Mouse (Mus musculus) kidney, postnatal 0 days (tissue): ENCODE results near the gene Gm19684. TPM values are rescaled to one million over a fixed set of nuclear protein-coding genes. Genes with fewer than 3 reads are reported as not detected.
"Not testable (repeated sequence)": the region's sequence is repeated elsewhere in the genome, so short reads cannot be mapped to it uniquely, and the experiment has no call there.

ENCODE experiments used
- ATAC-seq: fragments of 200-750 bp; cut with Nextera tagmentation; replicated peaks from 2 replicates; pipeline ENCODE4 v1.8.0; 2017; ENCODE audit warnings: low read depth, moderate number of reproducible peaks, moderate TSS enrichment, moderate library complexity; ENCODE audit not compliant: low FRiP score
- DNase-seq: peaks from one replicate; pipeline ENCODE4 v3.0.0-alpha.2; 2016; ENCODE audit warnings: low spot score
- H3K27ac ChIP-seq: fragments of 300-500 bp; sonication (generic); 2 replicates; pipeline ENCODE4 v1.5.1; 2014; ENCODE audit warnings: mild to moderate bottlenecking
- H3K27me3 ChIP-seq: fragments of 300-500 bp; sonication (generic); 2 replicates; pipeline ENCODE4 v1.6.1; 2014; ENCODE audit warnings: low read length, mixed read lengths; ENCODE audit not compliant: insufficient read depth
- H3K36me3 ChIP-seq: fragments of 300-500 bp; sonication (generic); 2 replicates; pipeline ENCODE4 v1.6.1; 2014; ENCODE audit warnings: low read length, mixed read lengths; ENCODE audit not compliant: insufficient read depth
- H3K4me1 ChIP-seq: fragments of 300-500 bp; sonication (generic); replicated peaks from 2 replicates; pipeline ENCODE4 v1.6.1; 2014; ENCODE audit warnings: antibody characterized with exemption, low read length, mixed read lengths; ENCODE audit not compliant: insufficient read depth
- H3K4me2 ChIP-seq: fragments of 300-500 bp; sonication (generic); 2 replicates; pipeline ENCODE4 v1.6.1; 2014; ENCODE audit warnings: mild to moderate bottlenecking, low read length, moderate library complexity, mixed read lengths
- H3K4me3 ChIP-seq: fragments of 300-500 bp; sonication (generic); replicated peaks from 2 replicates; pipeline ENCODE4 v1.5.1; 2014; ENCODE audit warnings: low read depth, low read length
- H3K9ac ChIP-seq: fragments of 300-500 bp; sonication (generic); 2 replicates; pipeline ENCODE4 v1.6.1; 2014; ENCODE audit warnings: low read depth, low read length
- H3K9me3 ChIP-seq: fragments of 300-500 bp; sonication (generic); replicated peaks from 2 replicates; pipeline ENCODE4 v1.6.1; 2016; ENCODE audit warnings: low read length, inconsistent platforms, mixed read lengths
- CTCF ChIP-seq: IDR thresholded peaks from 2 replicates; pipeline ENCODE4 v1.5.1; 2016; ENCODE audit warnings: antibody characterized with exemption, low read depth, mild to moderate bottlenecking, moderate library complexity
- WGBS: fragments of 180-500 bp; shearing (Covaris S2); extraction: QIAGEN DNeasy Blood & Tissue Kit; methylation state at CpG from one replicate; pipeline ENCODE4 v1.1.7; 2014; 5-methylcytosine and 5-hydroxymethylcytosine counted together
- polyA plus RNA-seq: library from polyadenylated mRNA; unstranded; fragments of >200 nt; fragmentation: Nextera tagmentation; extraction: Ambion mirVana; gene quantifications from 2 replicates; pipeline ENCODE4 v1.2.1, GENCODE M21; 2015

The Gm19684 gene
- not detected in 2 replicates for polyA plus RNA-seq

DNA sequence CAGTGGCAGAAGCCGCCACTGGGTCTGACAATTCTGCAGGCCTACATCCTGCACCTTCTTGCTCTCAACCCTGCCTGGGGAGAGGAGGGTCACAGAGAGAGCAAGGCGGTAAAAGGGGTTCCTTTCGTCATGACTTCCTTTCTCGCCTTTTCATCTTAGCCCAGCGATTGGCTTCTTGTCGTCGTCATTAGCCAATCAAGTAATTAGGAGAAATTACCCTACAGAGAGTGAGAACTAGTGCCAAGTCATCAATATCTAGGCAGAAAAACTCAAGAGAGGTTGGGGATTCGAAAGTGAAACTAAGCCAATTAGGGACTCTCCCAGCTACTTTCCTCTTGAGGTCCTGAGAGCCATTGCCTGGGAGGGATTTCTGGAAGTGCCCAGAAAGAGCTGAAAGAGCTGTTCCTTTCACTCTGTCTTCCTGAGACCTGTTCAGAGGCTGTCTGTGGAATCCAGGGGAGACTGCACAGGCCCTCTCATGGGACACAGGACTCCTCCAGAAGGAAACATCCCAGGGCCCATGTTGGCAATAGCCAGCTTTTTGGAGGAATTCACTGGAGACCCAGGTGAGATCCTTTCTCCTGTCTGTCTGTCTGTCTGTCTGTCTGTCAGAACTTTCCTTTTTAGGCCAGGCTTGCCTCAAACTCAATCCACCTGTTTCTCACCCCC, at the start of gene Gm19684:
Gene Gm19684 (plus strand): TSS at position 327 of the 669 bp plus-strand sequence.
- H3K9me3 ChIP-seq = not testable (repeated sequence)
- peak within 1 kb of the TSS; percentile 46 for H3K4me2 ChIP-seq
- WGBS = 7% methylated on average over 8 of the region's 8 CpGs

GRCm38 (mm10) chr17:36081901-36082300, 39.6 kb upstream of the Gm19684 start:
- not testable (repeated sequence) for H3K4me3 ChIP-seq, H3K4me2 ChIP-seq, H3K9me3 ChIP-seq, ATAC-seq, H3K27ac ChIP-seq, H3K27me3 ChIP-seq, H3K4me1 ChIP-seq, H3K9ac ChIP-seq, DNase-seq, H3K36me3 ChIP-seq

More for the DNA sequence above, at the start of gene Gm19684:
- peak; percentile 91 for DNase-seq
- not testable (repeated sequence) for H3K27ac ChIP-seq, H3K27me3 ChIP-seq, H3K36me3 ChIP-seq, H3K4me1 ChIP-seq, H3K9ac ChIP-seq
- peak; percentile 79; the same call in 1 of the 2 replicates for ATAC-seq
- H3K4me3 ChIP-seq = peak within 1 kb of the TSS; percentile 13; the same call in 1 of the 2 replicates

GRCm38 (mm10) chr17:36082519-36083232, 38.8 kb upstream of the Gm19684 start:
- not testable (repeated sequence) for DNase-seq, H3K36me3 ChIP-seq, H3K27me3 ChIP-seq, H3K27ac ChIP-seq, H3K4me1 ChIP-seq, H3K9me3 ChIP-seq, ATAC-seq, H3K9ac ChIP-seq
- peak overlapping the region; percentile 46; the same call in 1 of the 2 replicates for H3K4me3 ChIP-seq
- whole genome bisulfite sequencing = 67% methylated on average over 3 of the region's 6 CpGs
- H3K4me2 ChIP-seq = peak overlapping the region; percentile 78

DNA sequence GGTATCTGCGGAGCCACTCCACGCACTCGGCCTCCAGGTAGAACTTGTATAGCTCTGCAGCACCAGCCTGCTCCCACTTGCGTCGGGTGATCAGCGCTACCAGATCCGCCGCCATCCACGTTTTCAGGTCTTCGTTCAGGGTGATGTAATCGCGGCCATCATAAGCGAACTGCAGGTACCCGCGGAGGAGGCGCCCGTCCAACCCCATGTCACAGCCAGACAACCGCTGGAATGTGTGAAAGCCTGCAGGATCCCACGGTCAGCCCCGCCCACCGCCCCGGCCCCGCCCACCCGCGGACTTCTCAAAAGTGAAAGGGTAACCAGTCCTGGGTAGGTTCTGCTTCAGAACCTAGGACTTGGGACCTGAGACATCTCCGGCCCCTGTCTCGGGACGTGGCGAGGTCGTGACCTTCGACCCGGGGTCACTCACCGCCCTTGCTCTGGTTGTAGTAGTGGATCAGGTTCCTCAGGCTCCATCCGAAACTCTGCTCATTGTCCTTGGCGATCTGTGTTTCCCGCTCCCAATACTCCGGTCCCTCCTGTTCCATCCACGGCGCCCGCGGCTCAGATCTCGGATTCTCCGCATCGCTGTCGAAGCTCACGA, 38.1 kb upstream of the Gm19684 start:
- TF ChIP-seq CTCF = no peak
- under 1% methylated on average over 46 of the region's 46 CpGs for WGBS
- no peak overlapping the region for H3K27ac ChIP-seq
- H3K4me3 ChIP-seq = peak overlapping the region; percentile 46
- H3K9ac ChIP-seq = peak overlapping the region; percentile 42; the same call in 1 of the 2 replicates
- 0 out of 2 replicates have a peak, but pooled peaks cover 5% of the 10 kb centered on the region for H3K4me1 ChIP-seq
- H3K27me3 ChIP-seq = peaks cover 8% of the 10 kb centered on the region
- peak overlapping the region; percentile 78 for H3K4me2 ChIP-seq
- ATAC-seq = peak; percentile 83
- H3K9me3 ChIP-seq = no peaks in the 10 kb centered on the region
- no peaks in the 10 kb centered on the region for H3K36me3 ChIP-seq
- peak; percentile 62 for DNase-seq

DNA sequence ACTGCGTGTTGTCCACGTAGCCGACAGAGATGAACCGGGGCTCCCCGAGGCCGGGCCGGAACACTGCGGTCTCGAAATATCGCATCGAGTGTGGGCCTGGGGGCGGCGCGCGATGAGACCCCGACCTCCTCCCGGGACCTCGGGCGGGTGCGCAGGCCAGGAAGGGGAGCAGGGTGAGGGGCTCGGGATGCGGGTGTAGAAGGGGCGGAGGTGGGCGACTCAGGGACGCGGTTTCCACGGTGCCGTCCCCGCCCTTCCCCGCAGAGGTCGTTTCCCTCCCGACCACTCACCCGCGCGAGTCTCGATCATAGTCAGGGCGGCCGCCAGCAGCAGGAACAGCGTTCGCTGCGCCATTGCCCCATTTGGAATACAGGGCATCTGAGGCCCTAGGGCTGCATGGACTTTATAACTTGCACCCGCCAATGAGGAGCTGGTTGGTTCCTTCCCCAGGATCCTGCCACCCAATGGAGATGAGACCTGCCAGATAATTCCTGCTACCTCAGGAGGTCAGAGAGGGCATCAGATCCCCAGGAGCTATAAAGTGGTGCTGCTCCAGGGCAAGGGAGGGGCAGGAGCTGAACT, 37.5 kb upstream of the Gm19684 start:
- peaks cover 8% of the 10 kb centered on the region for H3K27me3 ChIP-seq
- peak overlapping the region; percentile 78 for H3K4me2 ChIP-seq
- peak overlapping the region; percentile 42; the same call in 1 of the 2 replicates for H3K9ac ChIP-seq
- under 1% methylated on average over 29 of the region's 42 CpGs for WGBS
- peak overlapping the region; percentile 46 for H3K4me3 ChIP-seq
- 0 out of 2 replicates have a peak, but pooled peaks cover 5% of the 10 kb centered on the region for H3K4me1 ChIP-seq
- H3K36me3 ChIP-seq = no peaks in the 10 kb centered on the region
- peak; percentile 45; the same call in 1 of the 2 replicates for ATAC-seq
- H3K27ac ChIP-seq = no peak overlapping the region
- DNase-seq = no peak
- no peak for TF ChIP-seq CTCF
- no peaks in the 10 kb centered on the region for H3K9me3 ChIP-seq

DNA sequence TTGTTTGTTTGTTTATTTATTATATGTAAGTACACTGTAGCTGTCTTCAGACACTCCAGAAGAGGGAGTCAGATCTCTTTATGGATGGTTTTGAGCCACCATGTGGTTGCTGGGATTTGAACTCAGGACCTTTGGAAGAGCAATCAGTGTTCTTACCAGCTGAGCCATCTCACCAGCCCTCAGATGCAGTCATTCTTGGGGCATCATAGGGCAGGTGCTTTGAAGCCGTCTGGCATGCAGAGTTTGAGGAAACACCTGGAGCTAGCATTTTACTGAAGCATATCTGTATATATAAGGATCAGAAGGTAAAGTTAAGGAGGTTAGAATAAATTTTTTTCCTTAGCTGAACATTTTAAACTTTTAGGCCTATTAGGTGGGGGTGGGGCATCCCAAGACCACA, 35.5 kb upstream of the Gm19684 start:
- not testable (repeated sequence) for H3K4me2 ChIP-seq, H3K9me3 ChIP-seq, H3K4me1 ChIP-seq, H3K36me3 ChIP-seq, H3K27ac ChIP-seq, H3K9ac ChIP-seq, H3K27me3 ChIP-seq, H3K4me3 ChIP-seq, DNase-seq, ATAC-seq
- WGBS = 60% methylated on average over 1 of the region's 1 CpGs

- H3K27ac ChIP-seq, ATAC-seq, H3K27me3 ChIP-seq, H3K9ac ChIP-seq, H3K4me2 ChIP-seq, H3K9me3 ChIP-seq, H3K4me3 ChIP-seq, H3K36me3 ChIP-seq, DNase-seq, H3K4me1 ChIP-seq: not testable (repeated sequence)
- WGBS = no CpG with 5 or more reads among the region's 2 CpGs
Measured at GRCm38 (mm10) chr17:36091933-36092332, 29.5 kb upstream of the Gm19684 start.

GRCm38 (mm10) chr17:36092520-36092919, 29.0 kb upstream of the Gm19684 start:
- ATAC-seq, H3K27me3 ChIP-seq, H3K9ac ChIP-seq, H3K4me1 ChIP-seq, H3K4me2 ChIP-seq, H3K9me3 ChIP-seq, H3K27ac ChIP-seq, H3K36me3 ChIP-seq, DNase-seq, H3K4me3 ChIP-seq: not testable (repeated sequence)
